In genomic region chr4:107802185-107802449, GRCm38 (mm10) we compare ENCODE assay signal across 8 mouse cellular contexts. TPM values are rescaled to one million over a fixed set of nuclear protein-coding genes. Genes with fewer than 3 reads are reported as not detected.
A peak's percentile ranks its signal among the peaks of the same experiment; 100 is the strongest.
DNase-seq lines count a peak whose midpoint lies in the region; ATAC-seq and TF ChIP-seq lines count a peak whose summit lies in the region.

Gene Lrp8 (plus strand): TSS chr4:107802261.

- H3K9me3 ChIP-seq in heart, embryonic 15.5 days (replicated peaks): no peaks in the 10 kb centered on the region
- no peaks in the 10 kb centered on the region for H3K9me3 ChIP-seq in ES-E14 (ENCODE audit: control insufficient read depth, insufficient read depth, low read depth, low read length)
- no peaks in the 10 kb centered on the region for H3K9me3 ChIP-seq in forebrain, embryonic 12.5 days
- no peaks in the 10 kb centered on the region for H3K9me3 ChIP-seq in neural tube, embryonic 14.5 days (ENCODE audit: control insufficient read depth, low read length)

- no peaks in the 10 kb centered on the region for H3K36me3 ChIP-seq in heart, embryonic 15.5 days
- no peaks in the 10 kb centered on the region for H3K36me3 ChIP-seq in ES-E14 (ENCODE audit: control insufficient read depth, insufficient read depth, low read length, poor library complexity, severe bottlenecking)
- peaks cover 21% of the 10 kb centered on the region for H3K36me3 ChIP-seq in forebrain, embryonic 12.5 days (replicated peaks)
- H3K36me3 ChIP-seq in neural tube, embryonic 14.5 days (ENCODE audit: control insufficient read depth, insufficient read depth, low read length): no peaks in the 10 kb centered on the region

- H3K9ac ChIP-seq in heart, embryonic 15.5 days: peak within 1 kb of the TSS; percentile 68
- H3K9ac ChIP-seq in ES-E14 (ENCODE audit: insufficient read depth, low read depth, low read length, poor library complexity, severe bottlenecking): peak within 1 kb of the TSS; percentile 44
- H3K9ac ChIP-seq in forebrain, embryonic 12.5 days: peak within 1 kb of the TSS; percentile 95
- peak within 1 kb of the TSS; percentile 97 for H3K9ac ChIP-seq in neural tube, embryonic 14.5 days (replicated peaks; ENCODE audit: low read depth, low read length)

- intact Hi-C loops in left cerebral cortex, postnatal 25 days (cut with DNase I): loop anchor here (2.0 to 5.0 kb wide), 2 partner anchors 45 to 63 kb away; no protein-coding TSS in a partner anchor

- H3K4me2 ChIP-seq in heart, embryonic 15.5 days: peak within 1 kb of the TSS; percentile 100
- H3K4me2 ChIP-seq in forebrain, embryonic 12.5 days: peak within 1 kb of the TSS; percentile 97
- H3K4me2 ChIP-seq in neural tube, embryonic 14.5 days (ENCODE audit: low read depth, low read length): peak within 1 kb of the TSS; percentile 94

- 0% methylated on average over 20 of the region's 44 CpGs for WGBS in heart, embryonic 15.5 days
- under 1% methylated on average over 37 of the region's 44 CpGs for WGBS in forebrain, embryonic 12.5 days
- WGBS in neural tube, embryonic 14.5 days: under 1% methylated on average over 16 of the region's 44 CpGs

- H3K27me3 ChIP-seq in heart, embryonic 15.5 days: peaks cover 52% of the 10 kb centered on the region
- H3K27me3 ChIP-seq in forebrain, embryonic 12.5 days: 0 out of 2 replicates have a peak, but pooled peaks cover 4% of the 10 kb centered on the region
- no peaks in the 10 kb centered on the region for H3K27me3 ChIP-seq in neural tube, embryonic 14.5 days (ENCODE audit: control insufficient read depth, insufficient read depth, low read length)

- DNase-seq in heart, adult 9 months (ENCODE audit: low spot score in 2 of 2): no peak
- no peak for DNase-seq in ES-E14 (ENCODE audit: low read depth, low spot score)
- no peak for DNase-seq in left cerebral cortex, postnatal 25 days (ENCODE audit: low spot score in 2 of 2)
- no peak for DNase-seq in embryo, embryonic 10.5 days (ENCODE audit: low spot score)
- DNase-seq in kidney, adult 11 months: no peak

- ATAC-seq in heart, embryonic 15.5 days (replicated peaks; ENCODE audit: insufficient number of reproducible peaks, insufficient read depth, low FRiP score, low read depth): no peak
- ATAC-seq in forebrain, embryonic 12.5 days (ENCODE audit: low FRiP score): no peak
- ATAC-seq in neural tube, embryonic 14.5 days (ENCODE audit: low read depth): no peak; the same call in 1 of the 2 replicates

- in situ Hi-C loops in ES-E14 (cut with MboI; ENCODE audit: low sequenced_read_pairs in 2 of 2, unreplicated experiment in 2 of 2): no loop called here

- H3K27ac ChIP-seq in heart, embryonic 15.5 days: peak within 1 kb of the TSS; percentile 52
- H3K27ac ChIP-seq in ES-E14 (ENCODE audit: insufficient read depth, low read depth, low read length, poor library complexity, severe bottlenecking): no peak within 1 kb of the TSS
- H3K27ac ChIP-seq in forebrain, embryonic 12.5 days: peak within 1 kb of the TSS; percentile 97
- peak within 1 kb of the TSS; percentile 96 for H3K27ac ChIP-seq in neural tube, embryonic 14.5 days (ENCODE audit: low read depth, low read length)

- H3K4me1 ChIP-seq in heart, embryonic 15.5 days (replicated peaks): peaks cover 26% of the 10 kb centered on the region
- H3K4me1 ChIP-seq in ES-E14 (ENCODE audit: control insufficient read depth in 2 of 2, insufficient read depth in 2 of 2, low read length in 2 of 2, poor library complexity in 1 of 2): peaks cover 0 to 13% of the 10 kb centered on the region in 2 experiments; a peak in 1 of 4 replicates
- H3K4me1 ChIP-seq in forebrain, embryonic 12.5 days: peaks cover 55% of the 10 kb centered on the region
- H3K4me1 ChIP-seq in neural tube, embryonic 14.5 days (ENCODE audit: control insufficient read depth, insufficient read depth, low read length): peaks cover 32% of the 10 kb centered on the region

- peak within 1 kb of the TSS; percentile 77 for H3K4me3 ChIP-seq in heart, embryonic 15.5 days
- H3K4me3 ChIP-seq in ES-E14 (ENCODE audit: insufficient read depth in 1 of 2, low read depth in 1 of 2, low read length in 2 of 2, poor library complexity in 1 of 2, severe bottlenecking in 1 of 2): peak within 1 kb of the TSS; percentile 79 to 84
- H3K4me3 ChIP-seq in forebrain, embryonic 12.5 days (replicated peaks): peak within 1 kb of the TSS; percentile 82
- H3K4me3 ChIP-seq in neural tube, embryonic 14.5 days (ENCODE audit: low read depth, low read length): peak within 1 kb of the TSS; percentile 82

TF ChIP-seq in ES-E14, 5 proteins besides CTCF, POLR2A, EP300 and RAD21:
- no peak for TF ChIP-seq ZNF384 (IDR thresholded peaks at IDR 0.05; ENCODE audit: low read depth, low read length)
- no peak for TF ChIP-seq ZC3H11A (IDR thresholded peaks at IDR 0.05; ENCODE audit: borderline replicate concordance, low read depth, low read length)
- TF ChIP-seq CHD2 (IDR thresholded peaks at IDR 0.05; ENCODE audit: low read depth, low read length): no peak
- TF ChIP-seq HCFC1 (IDR thresholded peaks at IDR 0.05; ENCODE audit: borderline replicate concordance, insufficient read depth, low read length): no peak
- no peak for TF ChIP-seq MAFK (IDR thresholded peaks at IDR 0.05; ENCODE audit: insufficient read depth, low read depth, low read length)

RNA-seq across cellular contexts. Expression of gene Lrp8, which starts in this region (rescaled TPM):
- polyA plus RNA-seq in heart, embryonic 15.5 days (2015; fragmentation: Nextera tagmentation; extraction: Ambion mirVana): 0.48 and 1.6 TPM in 2 replicates
- 8.3 and 13.5 TPM in 2 replicates for total RNA-seq in ES-E14 (2012; rRNA removed)
- polyA plus RNA-seq in forebrain, embryonic 12.5 days (2016; fragmentation: Nextera tagmentation; extraction: Ambion mirVana): 43.3 and 48.3 TPM in 2 replicates
- 100 to 1,000 TPM in 1 of 2 experiments, 10 to 100 TPM in 1; 83.4 to 107 TPM for total RNA-seq in left cerebral cortex, postnatal 25 days (2021)
- polyA plus RNA-seq in neural tube, embryonic 14.5 days (2014; fragmentation: Nextera tagmentation; extraction: Ambion mirVana): 71.4 and 77.5 TPM in 2 replicates

Comparison
In these comparisons a context has a peak if more than half of its experiments do, and no peak if none do; other contexts are left out.
1. RNA of gene Lrp8 (polyA plus RNA-seq): 71.4 to 77.5 TPM in neural tube, embryonic 14.5 days and 43.3 to 48.3 TPM in forebrain, embryonic 12.5 days; 0.48 to 1.6 TPM in heart, embryonic 15.5 days; every median in the first group is over 10 times any median in the second.
2. H3K9ac ChIP-seq: peak in every context shown above with its lines; median percentile 97 in neural tube, embryonic 14.5 days; 95 in forebrain, embryonic 12.5 days; 68 in heart, embryonic 15.5 days; 44 in ES-E14.
3. Peak in every context shown above with its lines, with median percentiles within 50 percentile points of each other: H3K4me2 ChIP-seq and H3K4me3 ChIP-seq.